Mouse (Mus musculus) lung, postnatal 0 days (tissue): ENCODE results near the gene Shc3.

ENCODE experiments used
- CTCF ChIP-seq: IDR thresholded peaks from 2 replicates; pipeline ENCODE4 v1.5.1; 2016; ENCODE audit warnings: antibody characterized with exemption, mild to moderate bottlenecking
- EP300 ChIP-seq: IDR thresholded peaks from 2 replicates; pipeline ENCODE4 v1.6.1; 2016; ENCODE audit warnings: antibody characterized with exemption, mild to moderate bottlenecking, control low read depth

- TF ChIP-seq CTCF (no peak), EP300 (peak; percentile 76)
Observed at GRCm38 (mm10) chr13:51405731-51406320, 163.4 kb downstream of the Shc3 start.
